Mouse (Mus musculus) megakaryocyte progenitor cell, adult 5-6 weeks (primary cell): ENCODE results near the gene Setdb1. TPM values are rescaled to one million over a fixed set of nuclear protein-coding genes. Genes with fewer than 3 reads are reported as not detected.
"Not testable (repeated sequence)": the region's sequence is repeated elsewhere in the genome, so short reads cannot be mapped to it uniquely, and the experiment has no call there.

Experiments
- ATAC-seq: replicated peaks from 2 replicates; pipeline ENCODE4 v1.8.0; 2016; ENCODE audit warnings: mild to moderate bottlenecking, moderate TSS enrichment, inconsistent platforms; ENCODE audit not compliant: poor library complexity
- total RNA-seq, 2 experiments: library from RNA; stranded (forward) in 1 of 2; stranded (reverse) in 1 of 2; fragments of 157-497, 149-512 nt in 1 of 2; fragments of 200-1000 nt in 1 of 2; gene quantifications; 2 replicates each; pipeline versions ENCODE4 v1.2.3 to v1.2.4; 2015 to 2017

Gene Setdb1
- total RNA-seq (2015) (37.0 and 37.8 TPM in 2 replicates), total RNA-seq (2017) (31.5 and 34.7 TPM in 2 replicates)

- ATAC-seq: peak; percentile 99
These were observed at the start of gene Setdb1 for GRCm38 (mm10) chr3:95356701-95357449. Setdb1 (minus strand) TSS chr3:95357202.

- no peak for ATAC-seq
These were observed 45.7 kb upstream of the Setdb1 start, which contains the start of gene 4930558C23Rik for GRCm38 (mm10) chr3:95402741-95403140. 4930558C23Rik (minus strand) TSS chr3:95402841.

GRCm38 (mm10) chr3:95394385-95394784, 37.4 kb upstream of the Setdb1 start:
- ATAC-seq: peak; percentile 76

GRCm38 (mm10) chr3:95385401-95386075, 28.5 kb upstream of the Setdb1 start:
- ATAC-seq: no peak

GRCm38 (mm10) chr3:95373208-95373607, 16.2 kb upstream of the Setdb1 start:
- ATAC-seq: no peak

GRCm38 (mm10) chr3:95370101-95370500, 13.1 kb upstream of the Setdb1 start:
- no peak for ATAC-seq

GRCm38 (mm10) chr3:95360276-95360675, 3.3 kb upstream of the Setdb1 start:
- ATAC-seq: not testable (repeated sequence)

- no peak for ATAC-seq
These were observed 744 bp upstream of the Setdb1 start for GRCm38 (mm10) chr3:95357746-95358145.

GRCm38 (mm10) chr3:95355911-95356544, 974 bp downstream of the Setdb1 start:
- ATAC-seq: peak; percentile 34

GRCm38 (mm10) chr3:95349491-95349890, 7.5 kb downstream of the Setdb1 start:
- ATAC-seq: peak; percentile 94

- not testable (repeated sequence) for ATAC-seq
These were observed 8.7 kb downstream of the Setdb1 start for GRCm38 (mm10) chr3:95348343-95348742.

GRCm38 (mm10) chr3:95346454-95346853, 10.5 kb downstream of the Setdb1 start:
- no peak for ATAC-seq

- not testable (repeated sequence) for ATAC-seq
These were observed 13.5 kb downstream of the Setdb1 start for GRCm38 (mm10) chr3:95343356-95344000.

- no peak for ATAC-seq
These were observed 18.8 kb downstream of the Setdb1 start for GRCm38 (mm10) chr3:95338251-95338650.

GRCm38 (mm10) chr3:95337345-95337744, 19.7 kb downstream of the Setdb1 start:
- ATAC-seq: no peak

- no peak for ATAC-seq
These were observed 25.5 kb downstream of the Setdb1 start for GRCm38 (mm10) chr3:95331528-95331927.

GRCm38 (mm10) chr3:95328803-95329404, 28.1 kb downstream of the Setdb1 start:
- no peak for ATAC-seq

GRCm38 (mm10) chr3:95324454-95325144, 32.4 kb downstream of the Setdb1 start:
- ATAC-seq: 0 out of 2 replicates have a peak, but pooled peaks have one; percentile 43

- no peak for ATAC-seq
These were observed 33.6 kb downstream of the Setdb1 start for GRCm38 (mm10) chr3:95323429-95323828.
